Mouse (Mus musculus): ENCODE data around the gene Golga7b. TPM values are rescaled to one million over a fixed set of nuclear protein-coding genes. Genes with fewer than 3 reads are reported as not detected.

Gene Golga7b
- polyA plus RNA-seq (2015; fragmentation: Nextera tagmentation; extraction: Ambion mirVana), result 0.09 and 0.10 TPM in 2 replicates

GRCm38 (mm10) chr19:42247519-42247918 is at the start of gene Golga7b:
TSS of gene Golga7b (plus strand) at chr19:42247574.
- Histone ChIP-seq H3K4me2 (no peak within 1 kb of the TSS), H3K9me3 (no peaks in the 10 kb centered on the region), H3K4me3 (no peak within 1 kb of the TSS), H3K4me1 (no peaks in the 10 kb centered on the region), H3K27ac (no peak within 1 kb of the TSS), H3K9ac (no peak within 1 kb of the TSS), H3K36me3 (no peaks in the 10 kb centered on the region), H3K27me3 (no peaks in the 10 kb centered on the region)
- no peak for ATAC-seq (ENCODE audit: borderline replicate concordance, extremely low read depth, low FRiP score, low TSS enrichment)
- 63% methylated on average over 3 of the region's 3 CpGs for WGBS

GRCm38 (mm10) chr19:42198026-42198425 is 49.3 kb upstream of the Golga7b start:
- Histone ChIP-seq H3K27me3 (peaks cover 51% of the 10 kb centered on the region), H3K4me1 (peaks cover 37% of the 10 kb centered on the region), H3K36me3 (no peaks in the 10 kb centered on the region), H3K4me3 (no peak overlapping the region), H3K27ac (no peak overlapping the region), H3K9ac (no peak overlapping the region), H3K4me2 (no peak overlapping the region), H3K9me3 (no peaks in the 10 kb centered on the region)
- 47% methylated on average over 11 of the region's 11 CpGs for WGBS
- ATAC-seq (ENCODE audit: borderline replicate concordance, extremely low read depth, low FRiP score, low TSS enrichment), result no peak

GRCm38 (mm10) chr19:42201696-42202381 is 45.5 kb upstream of the Golga7b start, which contains the start of gene Sfrp5:
TSS of gene Sfrp5 (minus strand) at chr19:42202252.
- Histone ChIP-seq H3K9me3 (no peaks in the 10 kb centered on the region), H3K4me2 (peak within 1 kb of the TSS; percentile 48), H3K27ac (no peak within 1 kb of the TSS), H3K4me1 (peaks cover 18% of the 10 kb centered on the region), H3K4me3 (peak within 1 kb of the TSS; percentile 19), H3K36me3 (no peaks in the 10 kb centered on the region), H3K9ac (no peak within 1 kb of the TSS), H3K27me3 (peaks cover 65% of the 10 kb centered on the region)
- ATAC-seq (ENCODE audit: borderline replicate concordance, extremely low read depth, low FRiP score, low TSS enrichment), result no peak
- under 1% methylated on average over 60 of the region's 60 CpGs for WGBS

GRCm38 (mm10) chr19:42202467-42202866 is 44.9 kb upstream of the Golga7b start:
- peaks cover 65% of the 10 kb centered on the region for H3K27me3 ChIP-seq
- H3K36me3 ChIP-seq, result no peaks in the 10 kb centered on the region
- 27% methylated on average over 8 of the region's 8 CpGs for WGBS
- H3K4me2 ChIP-seq, result peak overlapping the region; percentile 48; the same call in 1 of the 2 replicates
- no peak for ATAC-seq (ENCODE audit: borderline replicate concordance, extremely low read depth, low FRiP score, low TSS enrichment)
- H3K9ac ChIP-seq, result no peak overlapping the region
- H3K27ac ChIP-seq, result no peak overlapping the region
- no peak overlapping the region; the same call in 1 of the 2 replicates for H3K4me3 ChIP-seq
- H3K9me3 ChIP-seq, result no peaks in the 10 kb centered on the region
- H3K4me1 ChIP-seq, result peaks cover 13% of the 10 kb centered on the region

- Histone ChIP-seq H3K4me3 (no peak overlapping the region), H3K4me2 (no peak overlapping the region), H3K27ac (no peak overlapping the region), H3K9me3 (no peaks in the 10 kb centered on the region), H3K27me3 (peaks cover 51% of the 10 kb centered on the region), H3K9ac (no peak overlapping the region), H3K4me1 (peaks cover 11% of the 10 kb centered on the region), H3K36me3 (no peaks in the 10 kb centered on the region)
- WGBS, result 78% methylated on average over 4 of the region's 4 CpGs
- ATAC-seq (ENCODE audit: borderline replicate concordance, extremely low read depth, low FRiP score, low TSS enrichment), result no peak
Measured at GRCm38 (mm10) chr19:42204306-42204705, 43.1 kb upstream of the Golga7b start.

- 76% methylated on average over 8 of the region's 8 CpGs for WGBS
- no peak for ATAC-seq (ENCODE audit: borderline replicate concordance, extremely low read depth, low FRiP score, low TSS enrichment)
- Histone ChIP-seq H3K27me3 (peaks cover 42% of the 10 kb centered on the region), H3K36me3 (no peaks in the 10 kb centered on the region), H3K4me3 (no peak overlapping the region), H3K27ac (no peak overlapping the region), H3K9ac (no peak overlapping the region), H3K9me3 (no peaks in the 10 kb centered on the region), H3K4me1 (peaks cover 11% of the 10 kb centered on the region), H3K4me2 (no peak overlapping the region)
Measured at GRCm38 (mm10) chr19:42205201-42205600, 42.2 kb upstream of the Golga7b start.

GRCm38 (mm10) chr19:42209485-42209884 is 37.9 kb upstream of the Golga7b start:
- WGBS, result 52% methylated on average over 7 of the region's 7 CpGs
- no peak overlapping the region for H3K4me2 ChIP-seq
- H3K9ac ChIP-seq, result no peak overlapping the region
- no peak for ATAC-seq (ENCODE audit: borderline replicate concordance, extremely low read depth, low FRiP score, low TSS enrichment)
- H3K27me3 ChIP-seq, result no peaks in the 10 kb centered on the region; the same call in 1 of the 2 replicates
- H3K27ac ChIP-seq, result no peak overlapping the region
- H3K4me1 ChIP-seq, result no peaks in the 10 kb centered on the region
- H3K4me3 ChIP-seq, result no peak overlapping the region
- no peaks in the 10 kb centered on the region for H3K36me3 ChIP-seq
- H3K9me3 ChIP-seq, result no peaks in the 10 kb centered on the region

GRCm38 (mm10) chr19:42209976-42210375 is 37.4 kb upstream of the Golga7b start:
- WGBS, result 47% methylated on average over 6 of the region's 6 CpGs

GRCm38 (mm10) chr19:42211936-42212335 is 35.4 kb upstream of the Golga7b start:
- Histone ChIP-seq H3K9me3 (no peaks in the 10 kb centered on the region), H3K27me3 (no peaks in the 10 kb centered on the region; the same call in 1 of the 2 replicates), H3K9ac (no peak overlapping the region), H3K27ac (no peak overlapping the region), H3K4me1 (no peaks in the 10 kb centered on the region), H3K4me3 (no peak overlapping the region), H3K4me2 (no peak overlapping the region), H3K36me3 (no peaks in the 10 kb centered on the region)
- no peak for ATAC-seq (ENCODE audit: borderline replicate concordance, extremely low read depth, low FRiP score, low TSS enrichment)
- WGBS, result 15% methylated on average over 8 of the region's 8 CpGs

More at GRCm38 (mm10) chr19:42209976-42210375, 37.4 kb upstream of the Golga7b start:
- no peak overlapping the region for H3K9ac ChIP-seq
- H3K36me3 ChIP-seq, result no peaks in the 10 kb centered on the region
- H3K27ac ChIP-seq, result no peak overlapping the region
- no peak overlapping the region for H3K4me2 ChIP-seq
- H3K4me3 ChIP-seq, result no peak overlapping the region
- no peaks in the 10 kb centered on the region; the same call in 1 of the 2 replicates for H3K27me3 ChIP-seq
- ATAC-seq (ENCODE audit: borderline replicate concordance, extremely low read depth, low FRiP score, low TSS enrichment), result no peak
- H3K4me1 ChIP-seq, result no peaks in the 10 kb centered on the region
- no peaks in the 10 kb centered on the region for H3K9me3 ChIP-seq

GRCm38 (mm10) chr19:42214601-42215000 is 32.8 kb upstream of the Golga7b start:
- Histone ChIP-seq H3K4me2 (no peak overlapping the region), H3K4me1 (no peaks in the 10 kb centered on the region), H3K4me3 (no peak overlapping the region), H3K27ac (no peak overlapping the region), H3K9ac (no peak overlapping the region), H3K36me3 (no peaks in the 10 kb centered on the region), H3K9me3 (no peaks in the 10 kb centered on the region), H3K27me3 (no peaks in the 10 kb centered on the region; the same call in 1 of the 2 replicates)
- WGBS, result 53% methylated on average over 2 of the region's 2 CpGs
- no peak for ATAC-seq (ENCODE audit: borderline replicate concordance, extremely low read depth, low FRiP score, low TSS enrichment)

GRCm38 (mm10) chr19:42216699-42217373 is 30.5 kb upstream of the Golga7b start:
- Histone ChIP-seq H3K4me3 (no peak overlapping the region), H3K9ac (no peak overlapping the region), H3K27ac (no peak overlapping the region), H3K4me2 (no peak overlapping the region), H3K36me3 (no peaks in the 10 kb centered on the region), H3K9me3 (no peaks in the 10 kb centered on the region), H3K27me3 (no peaks in the 10 kb centered on the region), H3K4me1 (no peaks in the 10 kb centered on the region)
- 59% methylated on average over 7 of the region's 7 CpGs for whole genome bisulfite sequencing
- no peak; the same call in 1 of the 2 replicates for ATAC-seq (ENCODE audit: borderline replicate concordance, extremely low read depth, low FRiP score, low TSS enrichment)

- ATAC-seq (ENCODE audit: borderline replicate concordance, extremely low read depth, low FRiP score, low TSS enrichment), result no peak
- Histone ChIP-seq H3K9me3 (no peaks in the 10 kb centered on the region), H3K4me2 (no peak overlapping the region), H3K4me1 (no peaks in the 10 kb centered on the region), H3K27ac (no peak overlapping the region), H3K4me3 (no peak overlapping the region), H3K27me3 (no peaks in the 10 kb centered on the region), H3K9ac (no peak overlapping the region), H3K36me3 (no peaks in the 10 kb centered on the region)
- WGBS, result 17% methylated on average over 2 of the region's 2 CpGs
Measured at GRCm38 (mm10) chr19:42217374-42217763, 30.0 kb upstream of the Golga7b start.
